Mouse (Mus musculus) megakaryocyte-erythroid progenitor cell, adult 5-6 weeks (primary cell): ENCODE measurements around the gene Clec3b. TPM values are rescaled to one million over a fixed set of nuclear protein-coding genes. Genes with fewer than 3 reads are reported as not detected.

Source experiments
- ATAC-seq: replicated peaks from 2 replicates; pipeline ENCODE4 v1.8.0; 2016; ENCODE audit warnings: mild to moderate bottlenecking, inconsistent platforms; ENCODE audit not compliant: severe bottlenecking, poor library complexity, low FRiP score, low TSS enrichment
- total RNA-seq, 2 experiments: library from RNA; stranded (forward) in 1 of 2; stranded (reverse) in 1 of 2; fragments of 200-1000, 215-1000 nt in 1 of 2; fragments of >200 nt in 1 of 2; fragmentation: Nextera tagmentation in 1 of 2; gene quantifications; 2 replicates each; pipeline ENCODE4 v1.2.3; 2014 to 2017

The Clec3b gene
- total RNA-seq, 2 experiments from 2014 or later: not detected

GRCm38 (mm10) chr9:123206526-123206925 is 55.8 kb downstream of the Clec3b start:
- ATAC-seq: no peak

- no peak for ATAC-seq
Measured at GRCm38 (mm10) chr9:123206948-123207347, 56.2 kb downstream of the Clec3b start.

Other genes with a start within 250 kb of the Clec3b start
- gene Zfp105, start 227.9 kb upstream of the Clec3b start, total RNA-seq (2014; fragmentation: Nextera tagmentation): not detected in 2 replicates
- not detected in 2 replicates for gene Zfp105, start 227.9 kb upstream of the Clec3b start, total RNA-seq (2017)
- gene 1110059G10Rik, start 199.9 kb upstream of the Clec3b start, total RNA-seq (2014; fragmentation: Nextera tagmentation): 35.0 and 37.7 TPM in 2 replicates
- 24.6 and 40.4 TPM in 2 replicates for gene 1110059G10Rik, start 199.9 kb upstream of the Clec3b start, total RNA-seq (2017)
- gene Kif15, start 199.9 kb upstream of the Clec3b start, total RNA-seq (2014; fragmentation: Nextera tagmentation): 136 and 143 TPM in 2 replicates
- 280 and 313 TPM in 2 replicates for gene Kif15, start 199.9 kb upstream of the Clec3b start, total RNA-seq (2017)
- gene Tmem42, start 129.6 kb upstream of the Clec3b start, total RNA-seq (2014; fragmentation: Nextera tagmentation): 4.0 and 16.1 TPM in 2 replicates
- gene Tmem42, start 129.6 kb upstream of the Clec3b start, total RNA-seq (2017): 5.4 and 9.2 TPM in 2 replicates
- gene Tgm4, start 116.2 kb upstream of the Clec3b start, total RNA-seq (2014; fragmentation: Nextera tagmentation): 0.62 TPM in 1 of 2 replicates, not detected in the other
- gene Tgm4, start 116.2 kb upstream of the Clec3b start, total RNA-seq (2017): 0.42 and 1.4 TPM in 2 replicates
- 53.0 and 65.0 TPM in 2 replicates for gene Zdhhc3, start 37.7 kb upstream of the Clec3b start, total RNA-seq (2014; fragmentation: Nextera tagmentation)
- 31.2 and 37.7 TPM in 2 replicates for gene Zdhhc3, start 37.7 kb upstream of the Clec3b start, total RNA-seq (2017)
- 104 and 111 TPM in 2 replicates for gene Exosc7, start 37.7 kb upstream of the Clec3b start, total RNA-seq (2014; fragmentation: Nextera tagmentation)
- gene Exosc7, start 37.7 kb upstream of the Clec3b start, total RNA-seq (2017): 108 and 123 TPM in 2 replicates
- 0.57 and 1.2 TPM in 2 replicates for gene Cdcp1, start 65.1 kb downstream of the Clec3b start, total RNA-seq (2014; fragmentation: Nextera tagmentation)
- gene Cdcp1, start 65.1 kb downstream of the Clec3b start, total RNA-seq (2017): 0.38 and 0.72 TPM in 2 replicates
- 0.85 and 2.1 TPM in 2 replicates for gene Tmem158, start 109.8 kb downstream of the Clec3b start, total RNA-seq (2014; fragmentation: Nextera tagmentation)
- 4.3 TPM in 1 of 2 replicates, not detected in the other for gene Tmem158, start 109.8 kb downstream of the Clec3b start, total RNA-seq (2017)
- 9,051 and 22,399 TPM in 2 replicates for gene Lars2, start 216.0 kb downstream of the Clec3b start, total RNA-seq (2014; fragmentation: Nextera tagmentation)
- gene Lars2, start 216.0 kb downstream of the Clec3b start, total RNA-seq (2017): 83.4 and 123 TPM in 2 replicates